Mouse (Mus musculus): ENCODE results near the gene Olfr512.

Gene Olfr512

DNA sequence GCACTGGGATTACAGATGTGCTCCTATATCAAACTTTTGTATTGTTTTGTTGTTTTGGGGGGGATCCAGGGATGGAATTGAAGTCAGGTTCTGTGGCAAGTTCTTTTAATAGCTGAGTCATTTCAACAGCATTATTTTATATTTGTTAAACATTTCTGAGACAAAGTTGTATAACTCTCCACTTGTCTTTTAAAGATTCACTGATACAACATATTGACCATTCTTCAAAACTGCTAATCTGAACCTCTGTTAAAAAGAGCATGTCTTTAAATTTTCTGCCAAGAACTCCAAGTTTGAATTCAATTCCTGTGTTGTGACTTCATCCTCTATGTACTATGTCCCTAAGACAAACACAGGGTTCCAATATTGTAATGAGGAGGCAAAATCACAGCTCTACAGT is at the start of gene Olfr512:
TSS of gene Olfr512 (plus strand) at position 301 of the 400 bp plus-strand sequence.
- in situ Hi-C loops (cut with MboI, MseI): no loop called here

DNA sequence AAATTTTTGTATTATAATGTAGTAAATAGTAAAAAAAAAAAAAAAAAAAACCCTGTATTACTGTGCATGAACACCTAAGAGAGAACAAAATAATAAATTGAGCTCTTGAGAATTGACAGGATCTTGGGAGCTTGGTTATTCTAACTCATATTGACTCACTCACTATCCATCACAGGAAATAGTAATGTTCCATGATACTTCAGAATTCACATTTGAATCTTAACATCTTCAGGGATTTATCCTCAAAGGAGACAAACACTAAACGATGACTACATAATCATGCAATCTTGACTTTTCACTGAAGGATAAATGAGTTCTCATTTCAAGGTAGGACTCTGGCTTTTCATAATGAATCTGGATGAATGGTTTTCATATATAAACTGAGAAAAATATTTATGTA is 47.0 kb upstream of the Olfr512 start, which contains the start of gene Olfr510:
TSS of gene Olfr510 (plus strand) at position 301 of the 400 bp plus-strand sequence.
- in situ Hi-C loops (cut with MboI, MseI): no loop called here

DNA sequence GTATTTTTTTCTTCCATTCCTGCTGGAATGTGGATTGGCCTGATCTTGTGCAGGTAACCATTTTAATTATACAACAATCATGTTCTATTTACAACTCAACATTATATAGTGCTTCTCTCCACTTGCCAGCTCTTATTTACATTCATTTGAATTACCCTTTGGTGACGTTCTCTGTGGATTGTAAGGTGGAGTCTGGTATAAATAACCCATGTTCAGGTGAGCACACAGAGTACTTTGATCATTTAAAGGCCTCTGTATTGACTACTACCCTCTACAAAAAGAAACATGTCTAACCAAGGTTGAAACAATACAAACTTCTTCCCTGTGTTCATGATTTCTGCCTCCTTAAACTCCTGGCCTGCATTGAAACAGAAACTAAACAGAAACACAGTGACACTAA is 42.1 kb upstream of the Olfr512 start:
- in situ Hi-C loops (cut with MboI, MseI): no loop called here

DNA sequence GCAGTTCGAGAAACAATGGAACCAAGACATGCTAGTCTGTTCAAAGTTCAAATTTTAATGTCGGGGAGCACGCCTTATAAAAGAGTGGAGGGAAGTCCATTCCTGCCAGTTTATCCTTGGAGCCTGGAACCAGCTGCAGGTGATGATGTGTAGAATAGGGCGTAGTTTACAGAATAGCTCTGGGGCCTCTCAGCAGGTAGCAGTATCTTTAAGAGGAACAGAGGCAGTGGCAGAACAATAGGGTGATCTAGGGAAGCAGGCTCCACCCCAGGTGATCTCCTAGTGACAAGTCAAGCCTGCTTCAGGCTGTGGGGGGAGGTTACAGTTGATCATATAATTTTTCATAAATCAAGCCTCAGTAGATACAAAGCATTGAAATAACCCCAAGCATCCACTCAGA is 34.2 kb upstream of the Olfr512 start:
- in situ Hi-C loops (cut with MboI, MseI): no loop called here

DNA sequence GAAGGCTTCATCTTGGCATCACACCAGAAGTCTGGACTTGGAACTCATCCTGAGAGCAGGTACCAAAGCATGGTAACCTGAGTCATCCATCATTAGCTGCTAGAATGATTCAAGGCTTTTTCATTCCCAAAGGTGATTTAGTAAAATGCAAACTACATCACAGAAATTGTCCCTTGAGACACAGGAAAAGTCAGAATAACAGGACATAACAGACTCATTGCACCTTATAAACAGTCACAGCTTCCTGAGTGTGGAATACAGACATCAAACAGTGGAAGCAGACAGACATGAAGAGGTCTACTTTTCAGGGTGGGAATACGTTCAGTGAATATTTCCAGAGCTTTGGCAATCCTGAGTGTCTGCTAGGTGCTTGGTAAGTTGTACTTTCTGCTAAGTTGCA is 37.6 kb downstream of the Olfr512 start, which contains the start of gene Olfr513:
TSS of gene Olfr513 (plus strand) at position 301 of the 400 bp plus-strand sequence.
- in situ Hi-C loops (cut with MboI, MseI): no loop called here

DNA sequence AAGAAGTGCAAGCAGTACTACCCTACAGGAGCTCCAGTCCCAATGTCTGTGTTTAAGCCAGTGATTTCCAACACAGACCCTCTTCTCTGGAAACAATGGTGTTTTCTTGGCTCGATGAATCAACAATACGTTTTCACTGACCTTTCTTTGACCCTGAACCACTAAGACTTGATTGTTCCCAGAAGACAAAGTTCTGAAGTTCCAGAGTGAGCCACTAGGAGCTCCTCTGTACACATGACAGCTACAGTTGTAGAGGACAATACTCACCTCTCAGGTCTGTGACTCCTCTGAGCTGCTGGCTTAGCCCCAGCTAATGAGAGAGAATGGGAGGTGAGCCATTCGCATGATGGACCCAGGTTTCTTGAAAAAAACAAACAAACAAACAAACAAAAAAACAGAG is 47.3 kb downstream of the Olfr512 start:
- in situ Hi-C loops (cut with MboI, MseI): no loop called here

Data from T-helper 17 cell (primary cell).